Mouse (Mus musculus): ENCODE data around the gene Ppp1r7.

GRCm38 (mm10) chr1:93326446-93326845 lies 16.2 kb upstream of the Ppp1r7 start:
- TF ChIP-seq POLR2A (IDR thresholded peaks at IDR 0.05; ENCODE audit: low read depth, low read length) (no peak), CTCF (IDR thresholded peaks at IDR 0.05; ENCODE audit: extremely low read depth, insufficient read length, insufficient replicate concordance, low read depth, low read length) (no peak)

Measured in small intestine, adult 2 months (tissue).